Mouse (Mus musculus) left cerebral cortex, postnatal 14 days (tissue): ENCODE measurements around the gene Acvr1b. TPM values are rescaled to one million over a fixed set of nuclear protein-coding genes. Genes with fewer than 3 reads are reported as not detected.
A peak's percentile ranks its signal among the peaks of the same experiment; 100 is the strongest.

Source experiments
- DNase-seq, 2 experiments: peaks; one replicate each; pipeline ENCODE4 v3.0.0; 2021 to 2022; ENCODE audit warnings: low spot score in 2 of 2, mixed read lengths in 1 of 2
- intact Hi-C: fragments of 180-260 bp; cut with DNase I; formaldehyde crosslinking; loops from one replicate; pipeline ENCODE4 v1.15.1; 2025
- total RNA-seq, 2 experiments: library from RNA; stranded (reverse); gene quantifications; 2 replicates each; pipeline ENCODE4 v1.2.3; 2021

Gene Acvr1b
- total RNA-seq, 2 experiments from 2014 or later, result 112 to 121 TPM

DNA sequence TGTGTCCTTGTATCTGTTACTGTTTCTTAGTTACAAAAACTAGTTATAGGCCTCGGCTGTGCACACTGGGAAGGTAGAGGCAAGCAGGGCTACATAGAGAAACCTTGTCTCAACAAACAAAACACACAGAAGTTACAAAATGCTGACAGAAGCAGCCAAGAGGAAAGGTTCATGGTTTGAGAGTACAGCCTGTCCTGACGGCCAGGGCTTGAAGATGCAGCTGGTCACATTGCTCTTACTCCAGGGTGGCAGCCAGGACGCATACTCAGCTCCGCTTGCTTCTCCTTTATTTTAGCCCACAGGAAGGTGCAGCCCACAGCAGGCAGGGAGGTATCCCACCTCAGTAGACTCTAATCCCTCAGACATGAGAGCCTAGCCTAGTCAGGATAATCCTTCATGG, 42.2 kb downstream of the Acvr1b start:
- intact Hi-C loops, result no loop called here
- DNase-seq, result no peak

DNA sequence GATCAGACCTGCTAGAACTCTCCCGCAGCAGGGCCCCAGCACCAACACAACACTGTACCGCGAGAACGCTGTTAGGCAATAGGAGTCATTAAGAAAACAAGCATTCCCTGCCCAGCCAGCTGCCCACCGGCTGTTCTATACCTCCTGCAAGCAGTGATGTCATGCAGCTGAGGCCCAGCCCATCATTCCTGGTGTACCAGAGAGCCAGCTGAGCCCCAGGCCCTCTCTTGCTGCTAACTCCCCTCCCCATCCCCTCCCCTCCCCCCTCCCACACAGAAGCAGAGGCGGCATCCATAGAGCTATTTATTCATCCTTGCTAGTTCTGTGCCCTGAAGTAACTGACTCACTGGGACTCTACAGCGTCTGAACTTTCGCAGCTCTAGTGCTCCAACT, 47.0 kb downstream of the Acvr1b start:
- no peak for DNase-seq
- intact Hi-C loops, result loop anchor here (2.0 to 5.0 kb wide), 2 partner anchors 18 to 61 kb away; partner anchors contain the start of gene Atg101

DNA sequence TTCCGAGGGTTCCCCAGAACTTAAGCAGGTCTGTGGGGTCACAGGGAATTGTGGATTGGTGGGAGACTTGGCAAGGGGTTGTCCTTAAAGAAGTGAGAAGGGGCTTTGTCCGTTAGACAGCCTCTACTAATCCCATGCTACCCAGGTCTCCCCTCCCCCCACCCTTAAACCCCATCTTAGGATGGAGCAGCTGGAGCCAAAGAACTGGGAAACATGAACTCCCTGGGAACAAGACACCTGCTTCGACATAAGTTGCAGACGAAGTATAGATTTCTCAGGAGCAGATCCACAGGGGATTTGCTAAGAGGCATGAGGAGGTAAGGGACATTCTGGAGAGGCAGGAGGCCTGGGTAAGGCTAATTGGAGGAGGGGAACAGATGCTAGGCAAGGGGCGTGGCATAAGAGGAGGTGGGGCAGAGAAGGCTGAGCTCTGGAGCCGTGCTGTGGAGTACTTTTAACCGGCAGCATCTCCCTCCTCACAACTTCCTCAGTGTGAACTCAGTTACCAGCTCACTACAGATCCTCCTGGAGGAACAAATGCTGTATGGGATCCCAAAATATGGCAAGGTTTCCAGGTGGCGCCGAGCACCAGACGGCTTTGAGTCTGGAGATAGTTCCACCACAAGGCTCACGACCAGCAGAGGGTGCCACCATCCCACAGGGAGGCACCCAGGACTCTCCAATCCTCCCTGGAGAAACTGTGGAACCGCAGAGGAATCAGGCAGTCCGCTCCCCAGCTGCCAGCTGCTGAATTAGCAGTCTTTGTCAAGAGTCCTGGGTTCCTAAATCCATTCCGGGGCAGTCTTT, 47.6 kb downstream of the Acvr1b start:
- intact Hi-C loops, result loop anchor here (2.0 to 5.0 kb wide), 2 partner anchors 17 to 61 kb away; partner anchors contain the start of gene Atg101
- peak; percentile 93 to 94 for DNase-seq

DNA sequence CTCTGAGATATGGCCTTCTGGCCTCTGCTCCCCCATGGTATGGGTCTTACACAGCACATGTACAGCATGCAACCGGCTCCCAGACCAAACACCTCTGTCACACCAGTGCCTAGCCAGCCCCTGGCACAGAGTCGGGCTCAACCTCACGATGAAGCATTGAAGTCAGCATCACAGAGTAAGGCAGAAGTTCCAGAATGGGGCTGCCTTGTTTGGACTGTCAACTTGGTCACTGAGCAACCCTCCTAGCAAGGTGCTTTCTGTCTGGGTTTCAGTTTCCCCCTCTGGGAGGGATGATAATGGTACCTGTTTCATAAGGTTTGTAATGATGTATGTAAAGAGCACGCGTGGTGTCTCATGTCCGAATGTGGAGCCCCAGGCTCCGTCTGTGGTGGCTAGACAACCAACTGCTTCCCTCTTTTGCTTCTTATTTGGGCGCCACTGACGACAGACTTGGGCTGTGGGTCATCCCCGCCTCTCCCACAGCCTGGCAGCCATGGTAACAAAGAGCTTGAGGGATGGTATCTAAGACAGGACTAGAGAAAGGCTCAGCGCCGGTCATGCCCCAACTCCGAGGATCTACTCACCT, 49.1 kb downstream of the Acvr1b start:
- intact Hi-C loops, result loop anchor here (5.0 kb wide), 1 partner anchor 59 kb away; the partner anchor contains the start of gene Atg101
- DNase-seq, result no peak

DNA sequence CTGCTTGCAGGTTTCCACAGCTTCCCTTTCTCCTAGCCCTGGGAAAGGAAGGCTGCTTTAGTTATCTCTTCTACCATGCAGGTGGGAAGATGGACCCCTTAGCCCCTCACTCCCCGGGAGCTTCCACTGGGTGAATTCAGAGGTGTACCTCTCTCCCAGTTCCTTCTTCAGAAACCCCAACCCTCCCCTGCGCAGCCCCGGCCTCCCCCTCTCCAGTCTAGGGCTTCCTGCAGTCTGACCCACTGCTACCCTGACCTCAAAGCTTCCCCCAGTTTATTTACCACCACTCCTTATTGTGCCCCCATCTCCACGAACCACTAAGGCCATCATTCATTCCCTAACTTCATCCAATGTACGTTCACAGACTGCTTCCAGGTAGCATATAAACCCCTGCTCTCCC, 49.7 kb downstream of the Acvr1b start:
- no peak for DNase-seq
- intact Hi-C loops, result loop anchor here (5.0 kb wide), 1 partner anchor 59 kb away; the partner anchor contains the start of gene Atg101

DNA sequence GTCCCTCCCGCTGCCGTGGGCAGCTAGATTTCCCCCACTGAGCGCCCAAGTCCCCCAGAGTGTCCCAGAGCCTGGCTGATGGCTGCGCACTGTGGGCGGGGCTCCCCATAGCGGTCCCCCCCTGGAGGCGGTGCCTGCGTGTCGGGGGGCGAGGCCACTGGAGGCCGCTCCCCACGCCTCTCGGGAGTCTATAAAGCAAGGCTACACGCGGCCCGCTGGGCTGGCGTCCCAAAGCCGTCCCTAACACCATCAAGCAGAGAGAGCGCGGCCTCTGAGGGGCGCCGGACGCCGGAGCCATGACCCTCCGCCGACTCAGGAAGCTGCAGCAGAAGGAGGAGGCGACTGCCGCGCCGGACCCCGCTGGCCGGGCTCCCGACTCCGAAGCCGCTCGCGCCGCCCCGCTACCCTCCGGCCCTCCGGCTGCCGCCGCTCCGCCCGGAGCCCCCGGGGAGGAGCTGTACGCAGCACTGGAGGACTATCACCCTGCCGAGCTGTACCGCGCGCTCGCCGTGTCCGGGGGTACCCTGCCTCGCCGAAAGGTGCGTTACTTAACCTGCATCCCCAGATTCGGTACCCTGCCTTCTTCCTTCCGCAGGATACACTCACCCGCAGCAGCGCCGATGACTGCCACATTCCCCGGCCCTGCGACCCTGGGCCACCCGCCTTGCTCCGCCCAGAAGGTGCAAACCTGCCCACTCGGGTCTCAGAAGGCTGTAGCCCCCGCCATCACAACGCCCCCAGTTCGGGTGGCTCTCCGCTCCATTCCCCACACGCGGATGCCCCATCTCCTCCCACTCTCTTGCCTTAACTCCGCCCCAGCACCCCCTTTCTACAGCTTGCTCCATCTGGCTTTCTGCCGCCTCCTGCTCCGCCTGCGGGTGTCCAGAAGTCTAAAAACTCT, 50.4 kb downstream of the Acvr1b start, which contains the start of gene Grasp:
Gene Grasp (plus strand): TSS at position 183 of the 901 bp plus-strand sequence.
- DNase-seq, result peak; percentile 86 to 89
- intact Hi-C loops, result loop anchor here (5.0 kb wide), 1 partner anchor 58 kb away; the partner anchor contains the start of gene Atg101

DNA sequence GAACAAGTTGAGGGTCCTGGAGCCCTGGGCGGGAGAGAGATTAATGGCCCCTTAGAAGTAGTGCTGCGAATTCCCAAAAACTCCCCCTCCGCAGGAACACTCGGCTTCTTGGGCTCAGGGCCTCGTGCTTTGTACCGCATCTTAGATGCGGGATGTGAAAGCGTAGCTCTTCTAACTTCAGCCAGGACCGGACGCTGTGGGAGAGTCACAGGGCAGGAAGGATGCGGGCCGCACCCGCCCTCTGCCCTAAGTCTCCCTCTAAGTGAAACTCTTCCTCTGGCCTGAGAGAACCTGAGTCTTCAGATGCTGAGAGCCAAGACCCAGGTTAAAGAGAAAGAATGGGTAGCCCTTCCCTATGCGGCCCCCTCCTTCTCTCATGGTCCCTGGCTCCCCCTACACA, 51.1 kb downstream of the Acvr1b start:
- intact Hi-C loops, result loop anchor here (5.0 kb wide), 1 partner anchor 57 kb away; the partner anchor contains the start of gene Atg101
- no peak for DNase-seq

DNA sequence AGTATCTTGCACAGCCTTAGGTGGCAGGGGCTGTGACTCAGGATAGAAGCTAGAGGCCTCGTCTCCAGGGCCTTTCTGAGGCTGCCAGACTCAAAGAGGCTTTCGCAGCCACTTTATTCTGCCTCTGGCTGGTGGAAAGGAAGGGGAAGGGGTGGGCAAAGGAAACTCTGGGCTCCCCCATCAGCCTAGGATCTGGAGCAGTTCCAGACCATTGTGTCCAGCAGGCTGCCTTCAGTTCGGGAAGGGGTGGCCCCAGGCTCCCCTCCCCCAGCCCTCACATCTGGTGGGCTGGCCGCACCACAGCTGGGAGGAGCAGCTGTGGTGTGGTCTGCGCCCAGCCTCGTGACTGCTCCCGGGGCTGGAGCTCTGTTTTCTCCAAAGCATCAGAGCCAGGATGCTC, 54.1 kb downstream of the Acvr1b start:
- intact Hi-C loops, result no loop called here
- no peak for DNase-seq

DNA sequence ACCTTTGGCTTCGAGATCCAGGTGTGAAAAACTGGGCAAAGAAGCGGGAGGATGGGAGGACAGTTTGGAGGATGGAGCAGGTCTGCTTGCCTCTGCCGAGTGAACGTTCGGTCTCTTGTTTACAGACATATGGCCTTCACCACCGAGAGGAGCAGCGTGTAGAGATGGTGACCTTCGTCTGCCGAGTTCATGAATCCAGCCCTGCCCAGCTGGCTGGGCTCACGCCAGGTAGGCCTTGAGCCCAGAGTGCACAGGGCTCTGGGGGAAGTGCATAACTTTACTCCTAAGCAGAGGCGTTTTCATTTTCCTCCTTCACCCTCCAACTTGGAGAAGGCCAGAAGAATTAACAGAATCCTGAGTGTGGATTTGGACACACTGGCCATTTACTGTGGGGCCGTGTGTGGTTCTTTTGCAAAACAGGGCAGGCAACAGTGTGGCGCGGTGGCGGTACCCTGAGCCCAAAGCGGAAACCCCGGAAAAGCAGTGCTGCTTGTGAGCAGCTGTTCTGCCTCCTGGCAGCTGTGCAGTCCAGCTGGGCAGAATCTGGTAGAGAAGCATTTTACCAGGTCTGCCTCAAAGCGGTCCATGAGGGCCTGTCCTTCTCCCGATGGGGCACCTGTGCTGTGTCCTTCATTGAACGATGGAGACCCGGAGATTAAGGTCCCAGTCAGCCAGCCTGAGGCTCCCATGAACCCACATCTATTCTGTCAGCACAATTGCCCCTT, 55.2 kb downstream of the Acvr1b start:
- no peak for DNase-seq
- intact Hi-C loops, result no loop called here

DNA sequence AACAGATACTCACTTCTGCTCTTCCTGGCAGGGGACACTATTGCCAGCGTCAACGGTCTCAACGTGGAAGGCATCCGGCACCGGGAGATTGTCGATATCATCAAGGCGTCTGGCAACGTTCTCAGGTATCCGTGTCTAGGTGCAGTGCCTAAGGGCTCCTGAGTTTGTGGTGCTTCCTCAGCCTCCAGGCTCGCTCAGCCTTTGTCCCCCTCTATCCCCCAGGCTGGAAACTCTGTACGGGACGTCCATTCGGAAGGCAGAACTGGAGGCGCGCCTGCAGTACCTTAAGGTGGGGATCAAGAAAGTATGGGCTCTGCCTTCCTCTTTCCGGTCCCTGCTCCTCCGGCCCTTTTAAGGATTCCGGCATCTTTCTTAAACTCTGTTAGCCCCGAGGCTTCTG, 56.6 kb downstream of the Acvr1b start:
- DNase-seq, result no peak
- intact Hi-C loops, result no loop called here

DNA sequence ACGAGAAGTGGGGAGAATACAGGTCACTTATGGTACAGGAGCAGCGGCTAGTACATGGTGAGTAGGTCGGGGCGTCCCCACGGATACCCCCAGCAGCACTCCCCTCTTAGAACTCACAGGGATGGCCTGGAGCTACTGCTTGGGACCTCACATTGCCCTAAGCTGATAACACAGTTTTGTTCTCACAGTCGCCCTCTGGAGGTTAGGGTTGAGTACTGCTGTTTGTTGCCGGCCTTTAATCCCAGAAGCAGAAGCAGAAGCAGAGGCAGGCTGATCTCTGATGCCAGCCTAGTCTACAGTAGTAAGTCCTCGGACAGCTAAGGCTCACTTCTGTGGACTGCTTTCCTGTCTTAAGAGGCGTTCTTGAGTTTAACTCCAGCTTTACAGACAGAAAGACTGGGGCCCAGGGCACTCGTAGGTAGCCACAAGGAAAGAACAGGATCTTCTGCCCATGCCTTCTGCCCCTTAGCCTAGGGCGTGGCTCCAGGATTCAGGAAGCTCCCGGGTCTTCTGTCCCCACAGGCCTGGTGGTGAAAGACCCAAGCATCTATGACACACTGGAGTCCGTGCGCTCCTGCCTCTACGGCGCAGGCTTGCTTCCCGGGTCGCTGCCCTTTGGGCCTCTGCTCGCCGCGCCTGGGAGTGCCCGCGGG, 57.3 kb downstream of the Acvr1b start:
- intact Hi-C loops, result no loop called here
- DNase-seq, result no peak

DNA sequence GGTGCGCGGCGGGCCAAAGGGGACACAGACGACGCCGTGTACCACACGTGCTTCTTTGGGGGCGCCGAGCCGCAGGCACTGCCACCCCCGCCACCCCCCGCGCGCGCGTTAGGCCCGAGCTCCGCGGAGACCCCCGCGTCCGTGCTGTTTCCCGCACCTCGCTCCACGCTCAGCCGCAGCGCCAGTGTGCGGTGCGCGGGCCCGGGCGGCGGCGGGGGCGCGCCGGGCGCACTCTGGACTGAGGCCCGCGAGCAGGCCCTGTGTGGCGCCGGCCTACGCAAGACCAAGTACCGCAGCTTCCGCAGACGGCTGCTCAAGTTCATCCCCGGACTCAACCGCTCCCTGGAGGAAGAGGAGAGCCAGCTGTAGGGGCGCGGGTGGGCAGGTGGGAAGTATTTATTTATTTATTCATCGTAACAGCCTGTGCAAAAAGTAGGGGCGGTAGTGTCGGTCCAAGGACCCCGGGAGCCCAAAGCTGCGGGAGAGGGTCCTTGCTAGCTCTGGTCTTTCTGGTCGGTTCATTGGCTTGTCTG, 57.8 kb downstream of the Acvr1b start:
- DNase-seq, result no peak
- intact Hi-C loops, result no loop called here

DNA sequence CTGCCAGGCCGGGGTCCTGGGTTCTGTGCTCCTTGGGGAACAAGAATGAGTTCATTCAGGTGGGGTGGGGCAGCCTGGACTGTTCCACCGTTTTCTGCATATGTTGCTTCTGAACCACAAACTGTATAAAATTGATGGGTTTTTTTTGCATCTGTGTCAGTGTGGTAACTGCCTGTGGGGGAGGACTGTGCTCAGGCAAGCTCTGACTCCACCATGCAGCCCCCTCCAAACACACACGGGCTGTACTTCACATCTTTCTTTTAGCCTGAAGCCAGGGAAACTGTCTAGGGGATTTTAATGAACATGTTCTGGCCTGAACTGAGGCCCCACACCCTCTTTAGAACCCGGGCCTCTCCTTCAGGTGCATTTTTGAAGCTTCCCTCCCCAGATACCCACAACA, 58.7 kb downstream of the Acvr1b start:
- intact Hi-C loops, result no loop called here
- peak; percentile 47 to 82 for DNase-seq

DNA sequence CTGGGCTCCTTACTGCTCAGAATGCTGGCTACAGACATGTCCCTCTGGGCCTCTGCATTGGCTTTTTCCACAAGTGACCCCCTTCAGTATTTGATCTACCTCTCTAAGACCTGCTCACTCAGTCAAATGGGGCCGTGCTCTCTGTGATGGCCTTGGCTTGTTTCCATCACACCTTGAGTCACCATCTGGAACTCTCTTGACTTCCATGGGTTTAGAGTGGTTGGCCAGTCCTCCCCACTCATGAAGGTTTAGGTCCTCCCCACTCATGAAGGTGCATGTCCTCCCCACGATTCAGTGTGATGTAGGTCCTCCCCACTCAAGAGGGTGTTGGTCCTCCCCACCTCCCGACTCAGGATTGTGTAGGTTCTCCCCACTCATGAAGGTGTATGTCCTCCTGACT, 59.3 kb downstream of the Acvr1b start:
- no peak for DNase-seq
- intact Hi-C loops, result no loop called here

DNA sequence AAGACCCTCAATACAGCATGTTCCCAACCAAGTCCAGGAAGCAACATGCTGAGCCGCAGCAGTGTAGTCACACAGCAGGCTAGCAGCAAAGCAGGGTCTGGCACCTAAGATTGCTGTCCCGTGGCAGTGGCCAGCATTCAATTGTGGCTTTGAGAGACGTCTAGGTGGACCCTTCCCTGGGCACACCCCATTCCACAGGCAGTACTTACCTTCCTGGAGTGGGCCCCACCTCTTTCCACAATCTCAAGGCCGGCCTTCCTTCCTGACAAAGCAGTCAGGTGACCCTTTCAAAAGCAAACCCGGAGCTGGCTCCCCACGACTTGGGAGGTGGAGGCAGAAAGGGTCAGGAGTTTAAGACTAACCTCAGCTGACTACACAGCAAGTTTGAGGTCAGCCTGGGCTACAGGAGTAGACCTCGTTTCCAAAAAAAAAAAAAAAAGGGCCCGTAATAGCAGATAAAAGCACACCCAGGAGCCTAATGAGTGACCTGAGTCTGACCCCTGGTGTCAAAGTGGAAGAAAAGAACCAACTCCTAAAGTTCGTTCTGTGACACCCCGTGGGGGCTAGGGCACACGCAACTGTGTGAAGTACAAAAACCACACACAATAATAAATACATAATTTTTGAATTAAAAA, 59.9 kb downstream of the Acvr1b start:
- intact Hi-C loops, result no loop called here
- DNase-seq, result no peak

DNA sequence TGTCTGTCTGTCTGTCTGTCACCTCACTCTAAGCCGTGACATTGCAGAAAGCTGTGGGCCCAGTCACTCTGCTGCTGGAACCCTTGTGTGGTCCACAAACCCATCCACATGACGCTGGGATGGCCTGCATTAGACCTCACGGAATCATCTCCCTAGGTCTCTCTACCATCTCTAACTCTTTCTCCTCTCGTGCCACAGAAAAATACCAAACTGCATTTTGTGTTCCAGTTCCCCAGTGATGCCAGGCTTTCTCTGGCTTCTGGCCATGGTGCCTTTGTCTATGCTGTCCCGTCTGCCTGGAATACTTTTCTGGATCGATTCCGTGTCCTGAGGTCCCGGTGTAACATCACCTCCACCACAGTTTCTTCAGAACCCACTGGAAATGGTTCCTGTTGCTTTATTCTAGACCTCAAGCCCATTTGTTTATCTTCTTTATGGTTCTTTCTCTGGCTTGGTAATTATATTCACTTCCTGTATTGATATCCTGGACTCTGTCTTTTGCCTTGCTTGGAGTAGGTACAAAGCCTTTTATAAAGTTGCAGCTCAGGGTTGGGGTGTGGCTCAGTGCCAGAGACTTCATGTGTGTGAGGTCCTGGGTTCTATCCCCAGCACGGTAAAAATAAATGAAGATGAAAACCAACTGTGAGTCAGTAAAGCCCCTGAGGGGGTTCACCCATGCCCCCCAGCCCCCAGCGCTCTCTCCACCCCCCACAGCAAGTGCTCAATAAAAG, 60.9 kb downstream of the Acvr1b start:
- intact Hi-C loops, result no loop called here

DNA sequence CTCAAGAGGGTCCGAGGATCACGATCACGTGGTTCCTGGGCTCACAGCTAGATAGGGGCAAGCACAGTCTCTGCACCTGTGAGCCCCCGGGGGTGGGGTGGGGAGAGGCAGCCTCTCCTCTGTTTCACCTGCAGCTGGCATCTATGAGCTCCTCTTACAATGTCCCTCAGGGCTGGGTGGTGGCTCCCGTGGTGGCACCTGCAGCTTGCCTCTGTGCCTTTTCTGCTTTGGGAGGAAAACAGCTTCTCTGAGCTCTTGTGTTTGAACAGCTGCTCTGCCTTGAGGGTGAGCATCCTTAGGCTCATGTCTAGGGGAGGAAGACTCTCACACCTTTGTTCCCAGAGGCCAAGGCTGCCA, 61.5 kb downstream of the Acvr1b start:
- DNase-seq, result no peak
- intact Hi-C loops, result no loop called here

More for the DNA sequence above, 60.9 kb downstream of the Acvr1b start:
- no peak for DNase-seq
